Mouse (Mus musculus) myocyte (in vitro differentiated cells): ENCODE measurements around the gene Lamc1.

Experiments used
- E2F4 ChIP-seq: IDR thresholded peaks from one replicate; pipeline ENCODE4 v1.6.1; 2011; ENCODE audit warnings: mild to moderate bottlenecking, control low read depth, moderate library complexity; ENCODE audit not compliant: insufficient read depth
- MAX ChIP-seq: IDR thresholded peaks from one replicate; pipeline ENCODE4 v1.6.1; 2011; ENCODE audit warnings: low read depth, mild to moderate bottlenecking, control low read depth
- MYOD1 ChIP-seq, 3 experiments: IDR thresholded peaks; one replicate each; pipeline ENCODE4 v1.6.1; 2011; ENCODE audit warnings: control low read depth in 2 of 3, low read depth in 2 of 3, mild to moderate bottlenecking in 2 of 3, moderate library complexity in 1 of 3; ENCODE audit not compliant: insufficient read length in 2 of 3, control insufficient read depth in 1 of 3
- POLR2A ChIP-seq: IDR thresholded peaks from one replicate; pipeline ENCODE4 v1.6.1; 2011; ENCODE audit warnings: low read depth, mild to moderate bottlenecking, control low read depth, moderate library complexity; ENCODE audit not compliant: insufficient read length
- POLR2AphosphoS2 ChIP-seq: IDR thresholded peaks from one replicate; pipeline ENCODE4 v1.6.1; 2011; ENCODE audit warnings: low read depth, control low read depth; ENCODE audit not compliant: insufficient read length

DNA sequence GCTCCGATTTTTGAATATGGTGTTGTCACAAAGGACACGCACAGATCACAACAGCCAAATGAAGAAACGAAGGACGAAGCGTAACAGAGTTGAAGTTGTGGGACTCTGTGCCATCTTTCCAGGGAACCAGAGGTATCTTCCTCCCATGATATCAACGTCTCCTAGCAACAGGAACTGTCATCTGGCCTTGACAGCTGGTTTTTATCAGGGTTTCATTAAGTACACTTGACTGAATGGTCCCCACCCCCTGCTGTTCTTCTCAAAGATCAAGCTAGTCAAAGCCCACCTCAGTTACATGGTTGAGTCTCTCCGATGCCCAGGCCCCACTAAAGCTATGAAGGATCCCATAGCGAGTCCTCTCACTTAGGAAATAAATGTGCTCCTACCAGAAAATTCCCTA lies 47.4 kb downstream of the Lamc1 start:
- no peak for TF ChIP-seq POLR2A
- no peak for TF ChIP-seq MYOD1 (IDR thresholded peaks at IDR 0.05; ENCODE audit: control insufficient read depth in 1 of 3, insufficient read length in 2 of 3, low read depth in 2 of 3)
- no peak for TF ChIP-seq POLR2AphosphoS2
- TF ChIP-seq MAX: no peak
- no peak for TF ChIP-seq E2F4
